Mouse (Mus musculus): ENCODE measurements around the gene Gucy2g.
A peak's percentile ranks its signal among the peaks of the same experiment; 100 is the strongest.
"Not testable (repeated sequence)": the region's sequence is repeated elsewhere in the genome, so short reads cannot be mapped to it uniquely, and the experiment has no call there.

The Gucy2g gene

DNA sequence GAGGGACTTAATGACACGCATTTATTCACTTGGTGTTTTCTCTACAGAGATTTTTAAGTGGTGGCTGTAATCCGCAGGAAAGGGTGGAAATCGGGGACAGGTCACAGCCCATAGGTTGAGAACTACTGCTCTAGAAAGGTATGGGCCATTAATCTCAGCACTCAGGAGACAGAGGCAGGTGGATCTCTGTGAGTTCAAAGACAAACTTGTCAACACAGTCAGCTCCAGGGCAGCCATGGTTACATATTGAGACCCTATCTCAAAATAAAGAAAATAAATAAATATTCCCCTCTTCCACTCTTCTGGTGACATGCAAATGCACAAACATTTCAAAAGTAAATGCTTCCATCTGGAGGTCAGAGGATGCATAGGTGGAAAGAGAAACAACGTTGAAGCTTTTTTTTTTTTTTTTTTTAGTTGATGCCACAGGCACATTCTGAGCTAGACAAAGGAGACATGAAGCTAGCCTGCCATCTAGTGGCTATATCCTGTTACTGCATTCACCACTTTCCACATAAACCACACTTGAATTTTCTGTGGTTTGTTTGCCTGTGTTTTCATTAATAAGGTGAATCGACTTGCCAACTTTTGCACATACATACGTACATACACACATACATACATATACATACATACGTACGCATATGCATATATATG is 34.4 kb downstream of the Gucy2g start:
- DNase-seq = no peak

DNA sequence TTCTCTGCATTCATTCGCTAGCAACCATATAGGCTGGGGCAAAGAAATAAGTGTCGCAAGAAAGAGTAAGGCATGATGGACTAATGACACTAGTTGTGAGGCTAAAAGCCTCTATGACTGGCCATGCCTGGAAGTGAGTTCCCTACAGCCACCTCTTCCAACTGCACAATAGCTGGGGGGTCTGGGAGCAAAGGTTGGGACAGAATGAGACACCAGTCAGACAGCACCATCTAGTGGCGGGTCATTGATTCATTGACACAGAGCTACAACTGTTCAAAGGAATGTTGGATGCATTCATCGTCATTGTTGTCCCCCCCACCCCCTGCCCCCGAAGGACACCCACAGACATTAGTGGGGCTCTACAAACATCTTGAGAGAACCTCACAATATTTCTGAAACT is 42.7 kb downstream of the Gucy2g start:
- DNase-seq = no peak

- DNase-seq = peak; percentile 90
These were observed 45.5 kb downstream of the Gucy2g start for GRCm38 (mm10) chr19:55195574-55195973.

DNA sequence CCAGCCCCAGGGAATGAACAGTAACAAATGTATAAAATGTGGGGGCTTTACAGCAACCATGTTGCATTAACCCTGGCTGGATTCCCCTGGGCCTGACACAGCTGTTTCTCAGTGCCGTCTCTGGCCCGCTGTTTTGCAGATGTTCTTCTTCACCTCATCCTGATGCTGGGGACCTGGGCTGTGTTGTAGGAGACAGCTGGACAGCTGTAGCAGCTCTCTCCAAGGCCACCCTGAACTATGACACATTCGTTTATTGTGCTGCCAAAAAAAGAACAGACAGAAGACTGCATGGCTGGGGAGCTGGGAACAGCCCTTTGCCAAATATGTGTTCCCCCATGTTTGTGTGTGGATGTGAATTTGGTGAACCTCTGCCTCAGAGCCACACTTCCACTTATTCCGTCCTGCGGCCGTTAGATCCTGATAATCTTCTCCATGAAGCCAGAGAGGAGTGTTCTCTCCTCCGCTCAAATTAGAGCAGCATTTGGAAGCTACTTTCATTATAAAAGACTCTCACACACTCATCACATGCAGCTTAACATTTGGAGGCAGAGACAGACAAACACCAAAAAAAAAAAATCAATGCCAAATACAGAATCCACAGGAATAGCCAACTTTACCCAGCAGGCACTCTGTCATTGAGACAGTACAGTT is 46.4 kb downstream of the Gucy2g start:
- DNase-seq = peak; percentile 98

DNA sequence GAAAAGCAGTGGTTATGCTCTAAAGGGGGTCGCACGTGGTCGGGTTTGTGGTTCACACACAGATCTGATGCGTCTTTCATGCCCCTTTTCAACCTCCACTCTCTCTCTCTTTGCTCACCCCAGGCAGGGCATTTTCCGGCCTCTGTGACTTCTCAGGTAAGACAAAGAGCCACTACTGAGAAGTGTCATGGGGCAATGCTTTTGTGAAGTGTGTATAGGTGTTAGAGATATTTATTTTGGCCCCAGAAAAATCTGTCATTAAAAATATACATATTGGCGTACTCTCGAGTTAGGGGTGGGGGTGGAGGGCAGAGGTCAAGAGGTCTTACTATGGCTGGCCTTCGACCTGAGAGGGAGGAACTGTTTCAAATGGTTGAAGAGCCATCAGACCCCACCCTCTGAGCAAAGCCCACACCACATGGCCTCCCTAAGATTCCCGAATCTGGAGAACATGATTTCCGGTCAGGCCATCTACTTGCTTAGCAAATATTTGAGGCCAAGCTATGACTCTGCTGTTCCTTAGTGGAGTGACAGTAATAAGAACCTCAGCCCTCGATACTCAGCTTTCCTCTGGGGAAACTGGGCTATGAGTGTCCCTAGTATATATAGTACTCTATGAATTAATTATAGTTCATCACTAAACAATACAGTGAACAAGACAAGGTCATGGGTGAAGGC is 47.2 kb downstream of the Gucy2g start:
- peak; percentile 91 for DNase-seq

- DNase-seq = peak; percentile 90
These were observed 48.6 kb downstream of the Gucy2g start for GRCm38 (mm10) chr19:55192254-55192945.

- no peak for DNase-seq
These were observed 49.4 kb downstream of the Gucy2g start for GRCm38 (mm10) chr19:55191596-55191995.

DNA sequence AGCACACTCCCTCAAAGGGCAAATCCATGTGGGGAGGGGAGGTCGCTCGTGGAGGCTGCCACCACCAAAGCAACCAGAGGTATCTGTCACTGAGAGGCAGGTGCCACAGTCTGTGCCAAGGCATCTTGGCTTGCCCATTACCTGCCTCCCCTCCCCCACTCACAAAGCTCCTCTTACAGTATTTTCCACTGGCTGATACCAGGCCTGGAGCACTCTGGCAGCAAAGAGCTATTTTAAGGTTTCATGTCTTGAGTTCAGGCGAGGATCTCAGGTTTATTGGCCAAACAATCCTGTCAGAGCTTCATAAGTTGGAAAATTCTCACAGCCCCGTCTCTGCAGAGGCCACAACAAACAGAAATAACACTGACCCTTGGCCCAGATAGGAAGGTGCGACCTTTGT is 51.0 kb downstream of the Gucy2g start:
- DNase-seq = peak; percentile 97

- DNase-seq = no peak
These were observed 55.4 kb downstream of the Gucy2g start for GRCm38 (mm10) chr19:55185651-55186050.

DNA sequence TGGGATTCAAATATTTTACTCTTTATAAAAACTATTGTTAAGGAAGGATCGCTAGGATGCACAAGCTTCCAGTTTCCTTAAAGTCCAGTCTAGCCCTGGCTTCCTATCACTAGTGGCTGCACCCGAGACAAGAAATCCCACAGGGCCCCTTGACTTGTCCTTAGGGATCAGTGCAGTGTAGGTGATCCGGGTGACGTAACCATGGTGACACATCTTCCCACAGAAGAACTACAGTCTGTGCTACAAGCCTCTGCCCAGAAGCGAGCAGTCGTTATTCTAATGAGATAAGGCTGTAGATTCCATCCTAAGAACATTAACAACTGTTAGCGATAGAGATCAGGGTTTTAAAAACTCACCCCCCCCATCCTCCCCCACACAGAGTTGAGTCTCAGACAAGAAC is 56.0 kb downstream of the Gucy2g start:
- DNase-seq = no peak

DNA sequence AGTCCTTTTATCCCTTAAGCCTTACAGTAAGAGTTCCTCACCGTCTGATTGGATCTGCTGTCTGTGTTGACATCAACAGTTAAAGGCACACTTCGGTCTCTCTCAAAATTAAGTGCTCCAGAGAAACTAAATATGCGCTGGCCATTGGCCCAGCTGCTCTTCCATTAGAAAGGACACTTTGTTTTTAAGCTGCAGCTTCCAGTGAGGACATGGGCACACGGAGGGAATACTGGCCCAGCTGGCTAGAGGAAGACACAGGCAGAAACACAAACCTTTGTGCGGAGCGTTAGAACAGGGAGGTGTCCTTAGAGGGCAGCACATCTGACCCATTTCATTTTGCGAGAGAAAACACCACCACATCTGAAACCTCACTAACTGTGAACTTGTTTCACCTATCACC is 56.6 kb downstream of the Gucy2g start:
- DNase-seq = peak; percentile 90

GRCm38 (mm10) chr19:55180433-55180832 is 60.6 kb downstream of the Gucy2g start, which contains the start of gene Tectb:
Tectb (plus strand) TSS chr19:55180733.
- no peak for DNase-seq

DNA sequence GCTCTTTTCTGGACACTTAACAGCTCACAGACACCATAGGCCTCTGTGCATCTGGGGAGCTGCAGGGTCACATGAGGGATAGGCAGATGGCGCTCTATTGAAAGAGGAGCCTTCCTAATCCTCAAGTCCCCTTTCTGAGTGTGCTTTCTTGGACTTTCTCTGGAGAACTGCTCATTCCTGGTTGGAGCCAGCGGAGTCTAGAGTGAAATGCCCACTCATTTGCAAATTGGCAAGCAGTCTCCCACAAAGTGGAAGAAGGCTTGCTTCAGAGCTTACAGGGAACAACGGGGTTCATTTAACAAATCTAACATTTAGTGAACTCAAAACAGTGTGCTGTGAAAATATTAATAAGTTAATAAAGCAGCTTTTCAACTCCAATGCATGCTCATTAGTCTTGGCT is 63.9 kb downstream of the Gucy2g start:
- no peak for DNase-seq

DNA sequence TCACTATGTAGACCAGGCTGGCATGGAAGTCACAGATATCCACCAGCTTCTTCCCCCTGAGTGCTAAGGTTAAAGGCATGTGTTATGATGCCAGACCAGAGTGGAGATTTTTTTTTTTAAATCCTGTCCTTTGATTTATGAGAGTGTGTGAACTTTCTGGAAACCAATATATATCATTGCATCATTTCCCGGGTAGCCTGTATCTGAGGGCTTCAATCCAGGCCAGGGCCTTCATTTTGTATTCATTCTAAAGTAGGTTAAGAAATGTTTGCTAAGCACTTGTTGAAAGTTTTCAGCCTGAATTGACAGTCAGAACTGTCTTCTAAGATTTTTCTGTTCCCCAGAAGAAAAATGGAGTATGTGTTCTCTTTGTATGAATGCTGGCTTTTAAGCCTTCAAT is 69.5 kb downstream of the Gucy2g start:
- DNase-seq = no peak

DNA sequence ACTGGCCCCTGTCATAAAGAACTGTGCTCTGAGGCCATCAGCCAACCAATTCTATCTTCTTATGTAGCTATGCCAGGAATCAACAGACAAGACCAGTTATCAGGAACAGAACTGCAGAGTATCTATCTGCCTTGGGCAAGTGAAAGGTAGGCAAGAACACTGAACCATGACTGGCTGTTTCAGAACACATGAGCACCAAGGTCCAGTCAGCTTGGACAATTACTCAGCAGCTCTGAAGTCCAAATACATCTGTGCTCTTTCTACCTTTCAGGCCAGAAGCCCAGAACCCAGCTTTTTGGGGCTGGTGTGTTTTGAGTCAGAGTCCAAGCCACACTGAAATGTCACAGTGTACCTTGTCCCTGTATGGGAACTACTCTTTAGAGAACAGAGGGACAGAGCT is 70.6 kb downstream of the Gucy2g start:
- peak; percentile 63 for DNase-seq

DNA sequence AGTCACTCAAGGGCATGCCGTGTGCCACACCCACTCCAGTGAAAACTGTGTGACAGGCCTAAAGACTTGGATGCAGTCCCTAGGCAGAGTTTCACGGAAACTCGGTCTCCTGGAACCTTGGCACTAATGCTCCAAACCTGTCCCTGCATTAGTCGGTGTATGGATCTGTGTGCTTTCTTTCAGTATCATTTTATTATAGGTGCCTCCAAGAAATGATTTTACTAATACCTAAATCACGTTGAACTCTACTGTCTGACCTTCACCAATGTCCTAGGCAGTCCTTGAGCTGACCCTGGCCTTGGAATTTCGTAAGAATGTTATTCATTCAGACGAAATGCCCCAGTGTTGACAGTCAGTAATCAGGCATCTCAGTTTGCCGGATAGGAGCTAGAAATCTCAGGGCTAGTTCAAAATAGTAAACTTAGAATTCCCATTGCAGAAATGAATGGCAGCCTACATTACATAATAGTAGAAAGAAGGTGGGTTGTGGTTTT is 71.8 kb downstream of the Gucy2g start:
- DNase-seq = not testable (repeated sequence)

GRCm38 (mm10) chr19:55168360-55168759 is 72.7 kb downstream of the Gucy2g start:
- DNase-seq = no peak

GRCm38 (mm10) chr19:55167741-55168140 is 73.3 kb downstream of the Gucy2g start:
- DNase-seq = no peak

GRCm38 (mm10) chr19:55166741-55167140 is 74.3 kb downstream of the Gucy2g start:
- DNase-seq = no peak

GRCm38 (mm10) chr19:55165954-55166353 is 75.1 kb downstream of the Gucy2g start:
- no peak for DNase-seq

DNA sequence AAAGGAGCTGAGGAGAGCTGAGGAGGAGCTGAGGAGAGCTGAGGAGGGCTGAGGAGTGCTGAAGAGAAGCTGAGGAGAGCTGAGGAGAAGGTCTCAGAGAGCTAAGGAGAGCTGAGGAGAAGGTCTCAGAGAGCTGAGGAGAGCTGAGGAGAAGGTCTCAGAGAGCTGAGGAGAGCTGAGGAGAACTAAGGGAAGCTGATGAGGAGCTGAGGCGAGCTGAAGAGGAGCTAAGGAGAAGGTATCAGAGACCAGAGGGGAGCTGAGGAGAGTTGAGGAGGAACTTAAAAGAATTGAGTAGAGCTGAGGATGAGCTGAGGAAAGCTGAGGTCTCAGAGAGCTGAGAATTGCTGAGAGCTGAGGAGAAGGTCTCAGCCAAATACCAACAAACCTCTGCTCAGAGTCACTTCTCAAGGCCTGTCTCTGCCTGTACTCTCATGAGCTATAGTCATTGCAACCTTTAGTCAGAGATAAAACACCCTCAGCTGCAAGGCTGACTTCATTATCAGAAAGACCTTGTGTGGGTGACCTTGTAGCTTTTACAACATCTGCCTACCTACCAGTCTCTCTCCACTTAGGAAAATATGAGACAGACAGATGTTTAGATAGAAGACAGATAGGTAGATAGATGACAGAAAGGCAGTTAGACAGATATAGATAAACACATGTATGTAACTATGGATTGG is 75.7 kb downstream of the Gucy2g start:
- DNase-seq = no peak

DNA sequence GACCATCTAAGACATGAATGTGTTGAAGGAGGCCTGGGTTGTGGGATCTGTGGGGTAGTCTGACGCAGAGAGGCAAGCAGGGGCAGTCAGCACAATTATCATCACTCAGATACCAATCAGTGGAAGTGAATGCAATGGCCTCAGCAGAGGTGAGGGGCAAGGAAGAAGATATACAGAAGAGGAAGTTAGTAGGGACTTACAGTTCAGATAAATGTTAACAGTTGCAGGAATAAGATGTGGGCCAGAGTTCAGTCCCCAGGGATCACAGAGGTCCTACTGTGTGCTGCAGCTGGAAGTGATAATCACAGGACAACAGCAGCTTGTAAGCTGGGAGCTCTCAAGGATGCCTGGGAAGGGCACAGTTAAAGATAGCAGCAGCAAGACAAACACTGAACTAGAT is 76.9 kb downstream of the Gucy2g start:
- DNase-seq = no peak

GRCm38 (mm10) chr19:55162271-55162670 is 78.8 kb downstream of the Gucy2g start:
- no peak for DNase-seq
